Mouse (Mus musculus) MEL (cell line): Measurements from ENCODE around the gene Mpnd. TPM values are rescaled to one million over a fixed set of nuclear protein-coding genes. Genes with fewer than 3 reads are reported as not detected.
A peak's percentile ranks its signal among the peaks of the same experiment; 100 is the strongest.

Experiments
- DNase-seq: peaks from one replicate; pipeline ENCODE4 v3.0.0; 2011; ENCODE audit warnings: low read depth, low spot score
- H3K27ac ChIP-seq: 2 replicates; pipeline ENCODE4 v1.5.1; 2012; ENCODE audit warnings: low read depth, mild to moderate bottlenecking, control low read depth, low read length, moderate library complexity; ENCODE audit not compliant: control insufficient read depth
- H3K27me3 ChIP-seq, 2 experiments: fragments of 150-350 bp in 1 of 2; sonication (generic) in 1 of 2; 2 replicates each; pipeline ENCODE4 v1.6.1; 2012; ENCODE audit warnings: low read length in 2 of 2, mild to moderate bottlenecking in 2 of 2, improper control_type of control experiment in 1 of 2, moderate library complexity in 1 of 2; ENCODE audit not compliant: insufficient read depth in 2 of 2, control insufficient read depth in 1 of 2
- H3K36me3 ChIP-seq, 2 experiments: 2 replicates each; pipeline ENCODE4 v1.6.1; 2012 to 2014; ENCODE audit warnings: low read length in 2 of 2, improper control_type of control experiment in 1 of 2, inconsistent platforms in 1 of 2, mild to moderate bottlenecking in 1 of 2; ENCODE audit not compliant: insufficient read depth in 2 of 2, control insufficient read depth in 1 of 2
- H3K4me1 ChIP-seq, 2 experiments: fragments of 150-350 bp in 1 of 2; sonication (generic) in 1 of 2; 2 replicates each; pipeline ENCODE4 v1.6.1; 2012; ENCODE audit warnings: low read length in 2 of 2, improper control_type of control experiment in 1 of 2, mild to moderate bottlenecking in 1 of 2; ENCODE audit not compliant: insufficient read depth in 2 of 2, control insufficient read depth in 1 of 2
- H3K4me3 ChIP-seq, 2 experiments: fragments of 150-350 bp in 1 of 2; sonication (generic) in 1 of 2; 2 replicates each; pipeline ENCODE4 v1.5.1; 2012; ENCODE audit warnings: low read depth in 2 of 2, low read length in 2 of 2, mild to moderate bottlenecking in 2 of 2, moderate library complexity in 2 of 2, control low read depth in 1 of 2, improper control_type of control experiment in 1 of 2; ENCODE audit not compliant: control insufficient read depth in 1 of 2, insufficient read depth in 1 of 2
- H3K79me2 ChIP-seq: 2 replicates; pipeline ENCODE4 v1.6.1; 2012; ENCODE audit warnings: mild to moderate bottlenecking, low read length, moderate library complexity; ENCODE audit not compliant: control insufficient read depth, poor library complexity, insufficient read depth
- H3K9ac ChIP-seq: 2 replicates; pipeline ENCODE4 v1.6.1; 2012; ENCODE audit warnings: low read depth, mild to moderate bottlenecking, control low read depth, low read length, moderate library complexity; ENCODE audit not compliant: control insufficient read depth, poor library complexity, severe bottlenecking
- H3K9me3 ChIP-seq: fragments of 150-350 bp; sonication (generic); replicated peaks from 2 replicates; pipeline ENCODE4 v1.6.1; 2012; ENCODE audit warnings: mild to moderate bottlenecking, low read length, improper control_type of control experiment, moderate library complexity; ENCODE audit not compliant: insufficient read depth
- CHD1 ChIP-seq: IDR thresholded peaks from 2 replicates; pipeline ENCODE4 v1.6.1; 2012; ENCODE audit warnings: low read depth, mild to moderate bottlenecking, inconsistent platforms, low read length, improper control_type of control experiment
- CTCF ChIP-seq, 3 experiments: IDR thresholded peaks in 2 of 3; conservative IDR thresholded peaks in 1 of 3; 2 replicates each; pipeline ENCODE4 v1.5.1; 2011 to 2012; ENCODE audit warnings: low read length in 3 of 3, low read depth in 2 of 3, mild to moderate bottlenecking in 2 of 3, improper control_type of control experiment in 1 of 3, inconsistent platforms in 1 of 3, mixed read lengths in 1 of 3, moderate library complexity in 1 of 3; ENCODE audit not compliant: control insufficient read depth in 1 of 3, insufficient read depth in 1 of 3, poor library complexity in 1 of 3, severe bottlenecking in 1 of 3
- ELF1 ChIP-seq: IDR thresholded peaks from 2 replicates; pipeline ENCODE4 v1.6.1; 2014; ENCODE audit warnings: low read depth, mild to moderate bottlenecking, inconsistent platforms, low read length, improper control_type of control experiment, moderate library complexity
- EP300 ChIP-seq, 2 experiments: IDR thresholded peaks; 2 replicates each; pipeline ENCODE4 v1.6.1; 2011; ENCODE audit warnings: improper control_type of control experiment in 2 of 2, low read length in 2 of 2, low read depth in 1 of 2, mild to moderate bottlenecking in 1 of 2
- ETS1 ChIP-seq: IDR thresholded peaks from 2 replicates; pipeline ENCODE4 v1.6.1; 2012; ENCODE audit warnings: low read depth, mild to moderate bottlenecking, inconsistent platforms, low read length, improper control_type of control experiment, moderate library complexity
- GABPA ChIP-seq: IDR thresholded peaks from 2 replicates; pipeline ENCODE4 v1.6.1; 2012; ENCODE audit warnings: low read depth, mild to moderate bottlenecking, inconsistent platforms, low read length, improper control_type of control experiment, moderate library complexity
- GATA1 ChIP-seq: IDR thresholded peaks from 2 replicates; pipeline ENCODE4 v1.6.1; 2011; ENCODE audit warnings: low read depth, low read length, improper control_type of control experiment
- HCFC1 ChIP-seq: IDR thresholded peaks from 2 replicates; pipeline ENCODE4 v1.6.1; 2012; ENCODE audit warnings: low read depth, mild to moderate bottlenecking, inconsistent platforms, low read length, improper control_type of control experiment, moderate library complexity
- JUND ChIP-seq: IDR thresholded peaks from 2 replicates; pipeline ENCODE4 v1.6.1; 2011; ENCODE audit warnings: low read depth, mild to moderate bottlenecking, improper control_type of control experiment, low read length
- KAT2A ChIP-seq: conservative IDR thresholded peaks from 2 replicates; pipeline ENCODE4 v1.6.1; 2012; ENCODE audit warnings: low read depth, low read length, improper control_type of control experiment, inconsistent platforms
- MAZ ChIP-seq: IDR thresholded peaks from 2 replicates; pipeline ENCODE4 v1.6.1; 2012; ENCODE audit warnings: low read depth, mild to moderate bottlenecking, inconsistent platforms, low read length, improper control_type of control experiment
- MEF2A ChIP-seq: IDR thresholded peaks from 2 replicates; pipeline ENCODE4 v1.6.1; 2014; ENCODE audit warnings: low read depth, mild to moderate bottlenecking, inconsistent platforms, low read length, improper control_type of control experiment; ENCODE audit not compliant: poor library complexity, insufficient replicate concordance, severe bottlenecking; ENCODE audit errors: extremely low read depth
- MYB ChIP-seq: IDR thresholded peaks from 2 replicates; pipeline ENCODE4 v1.6.1; 2011; ENCODE audit warnings: mild to moderate bottlenecking, low read depth, low read length, improper control_type of control experiment
- NELFE ChIP-seq: IDR thresholded peaks from 2 replicates; pipeline ENCODE4 v1.6.1; 2011; ENCODE audit warnings: low read depth, low read length, improper control_type of control experiment
- POLR2A ChIP-seq, 2 experiments: IDR thresholded peaks; 2 replicates each; pipeline ENCODE4 v1.6.1; 2011 to 2012; ENCODE audit warnings: low read length in 2 of 2, mild to moderate bottlenecking in 2 of 2, control low read depth in 1 of 2, improper control_type of control experiment in 1 of 2, low read depth in 1 of 2, moderate library complexity in 1 of 2; ENCODE audit not compliant: control insufficient read depth in 1 of 2, insufficient read depth in 1 of 2, poor library complexity in 1 of 2
- POLR2AphosphoS2 ChIP-seq: IDR thresholded peaks from 2 replicates; pipeline ENCODE4 v1.6.1; 2011; ENCODE audit warnings: low read length, improper control_type of control experiment
- RAD21 ChIP-seq: IDR thresholded peaks from 2 replicates; pipeline ENCODE4 v1.6.1; 2011; ENCODE audit warnings: mild to moderate bottlenecking, low read depth, low read length, improper control_type of control experiment
- RCOR1 ChIP-seq: IDR thresholded peaks from 2 replicates; pipeline ENCODE4 v1.6.1; 2012; ENCODE audit warnings: low read depth, mild to moderate bottlenecking, inconsistent platforms, low read length, improper control_type of control experiment
- TCF12 ChIP-seq: IDR thresholded peaks from 2 replicates; pipeline ENCODE4 v1.6.1; 2014; ENCODE audit warnings: low read depth, mild to moderate bottlenecking, inconsistent platforms, low read length, improper control_type of control experiment, moderate library complexity
- USF2 ChIP-seq, 2 experiments: IDR thresholded peaks; 2 replicates each; pipeline ENCODE4 v1.6.1; 2011 to 2012; ENCODE audit warnings: improper control_type of control experiment in 2 of 2, low read length in 2 of 2, borderline replicate concordance in 1 of 2, inconsistent platforms in 1 of 2, low read depth in 1 of 2, mild to moderate bottlenecking in 1 of 2; ENCODE audit not compliant: insufficient read depth in 1 of 2
- ZC3H11A ChIP-seq: IDR thresholded peaks from 2 replicates; pipeline ENCODE4 v1.6.1; 2012; ENCODE audit warnings: low read depth, mild to moderate bottlenecking, inconsistent platforms, low read length, improper control_type of control experiment
- ZKSCAN1 ChIP-seq: IDR thresholded peaks from 2 replicates; pipeline ENCODE4 v1.6.1; 2012; ENCODE audit warnings: low read depth, mild to moderate bottlenecking, inconsistent platforms, low read length, improper control_type of control experiment, moderate library complexity
- ZNF384 ChIP-seq: IDR thresholded peaks from 2 replicates; pipeline ENCODE4 v1.6.1; 2012; ENCODE audit warnings: low read depth, mild to moderate bottlenecking, inconsistent platforms, low read length, improper control_type of control experiment
- polyA plus RNA-seq, 2 experiments: library from polyadenylated mRNA; stranded (reverse) in 1 of 2; unstranded in 1 of 2; fragments of >175 nt in 1 of 2; fragments of >200 nt in 1 of 2; gene quantifications; 2 replicates each; pipeline versions ENCODE4 v1.2.1 to v1.2.4; 2012; ENCODE audit warnings: low replicate concordance in 2 of 2, low read depth in 1 of 2; ENCODE audit not compliant: insufficient read length in 2 of 2, insufficient read depth in 1 of 2, missing spikeins in 1 of 2
- total RNA-seq: library from RNA; depleted of rRNA; stranded (reverse); fragments of 300-350 nt; gene quantifications from 2 replicates; pipeline ENCODE4 v1.2.3, GENCODE M21; 2012

The Mpnd gene
- total and polyA plus RNA-seq, 3 experiments, result 3.9 to 18.3 TPM; not detected in 1

- peaks cover 9% of the 10 kb centered on the region for H3K79me2 ChIP-seq
These were observed 41.0 kb upstream of the Mpnd start for GRCm38 (mm10) chr17:55964496-55964895.

GRCm38 (mm10) chr17:55964996-55965395 lies 40.5 kb upstream of the Mpnd start:
- TF ChIP-seq CTCF (IDR thresholded peaks at IDR 0.05 in 2 of 3, conservative IDR thresholded peaks at IDR 0.05 in 1 of 3; ENCODE audit: control insufficient read depth in 1 of 3, insufficient read depth in 1 of 3, low read depth in 2 of 3, low read length in 3 of 3, poor library complexity in 1 of 3, severe bottlenecking in 1 of 3) (peak in 1 of 3 experiments; percentile 16; a peak in 1 of 6 replicates), CHD1 (no peak)
- H3K27me3 ChIP-seq, result no peaks in the 10 kb centered on the region
- H3K9ac ChIP-seq, result no peak overlapping the region
- no peaks in the 10 kb centered on the region for H3K9me3 ChIP-seq
- peaks cover 4% of the 10 kb centered on the region for H3K79me2 ChIP-seq
- H3K4me3 ChIP-seq, result no peak overlapping the region
- no peak overlapping the region for H3K27ac ChIP-seq
- H3K4me1 ChIP-seq, result peaks cover 0 to 4% of the 10 kb centered on the region in 2 experiments; a peak in 1 of 4 replicates
- DNase-seq, result no peak
- peaks cover 0 to under 1% of the 10 kb centered on the region in 2 experiments; a peak in 1 of 4 replicates for H3K36me3 ChIP-seq

More at GRCm38 (mm10) chr17:55964496-55964895, 41.0 kb upstream of the Mpnd start:
- peaks cover 2 to 9% of the 10 kb centered on the region in 2 experiments; a peak in 1 of 4 replicates for H3K4me1 ChIP-seq
- TF ChIP-seq CHD1, result no peak
- no peak for TF ChIP-seq NELFE
- no peak for TF ChIP-seq GABPA
- TF ChIP-seq POLR2A (IDR thresholded peaks at IDR 0.05; ENCODE audit: control insufficient read depth in 1 of 2, insufficient read depth in 1 of 2, low read depth in 1 of 2, low read length in 2 of 2, poor library complexity in 1 of 2), result no peak
- TF ChIP-seq MAZ, result no peak
- no peak for TF ChIP-seq ZC3H11A
- no peak for TF ChIP-seq ETS1
- no peak for TF ChIP-seq USF2 (IDR thresholded peaks at IDR 0.05; ENCODE audit: borderline replicate concordance in 1 of 2, insufficient read depth in 1 of 2, low read depth in 1 of 2, low read length in 2 of 2)
- TF ChIP-seq ZKSCAN1, result no peak
- no peak for TF ChIP-seq MEF2A
- TF ChIP-seq JUND, result no peak
- no peak for TF ChIP-seq ELF1
- TF ChIP-seq CTCF (IDR thresholded peaks at IDR 0.05 in 2 of 3, conservative IDR thresholded peaks at IDR 0.05 in 1 of 3; ENCODE audit: control insufficient read depth in 1 of 3, insufficient read depth in 1 of 3, low read depth in 2 of 3, low read length in 3 of 3, poor library complexity in 1 of 3, severe bottlenecking in 1 of 3), result no peak
- no peaks in the 10 kb centered on the region for H3K27me3 ChIP-seq
- H3K27ac ChIP-seq, result no peak overlapping the region
- H3K4me3 ChIP-seq, result no peak overlapping the region
- no peak for DNase-seq
- no peaks in the 10 kb centered on the region for H3K9me3 ChIP-seq
- H3K9ac ChIP-seq, result no peak overlapping the region
- peaks cover 0 to 5% of the 10 kb centered on the region in 2 experiments; a peak in 2 of 4 replicates for H3K36me3 ChIP-seq

- H3K79me2 ChIP-seq, result no peaks in the 10 kb centered on the region
- H3K9ac ChIP-seq, result no peak overlapping the region
- no peaks in the 10 kb centered on the region for H3K4me1 ChIP-seq
- no peaks in the 10 kb centered on the region for H3K9me3 ChIP-seq
- no peaks in the 10 kb centered on the region for H3K27me3 ChIP-seq
- TF ChIP-seq ELF1 (no peak), RAD21 (no peak), GABPA (no peak), EP300 (IDR thresholded peaks at IDR 0.05; ENCODE audit: low read depth in 1 of 2, low read length in 2 of 2) (no peak), MEF2A (no peak), ZNF384 (no peak), GATA1 (no peak), HCFC1 (no peak), CHD1 (no peak), MYB (no peak), KAT2A (no peak), POLR2AphosphoS2 (no peak), RCOR1 (no peak), TCF12 (no peak), POLR2A (IDR thresholded peaks at IDR 0.05; ENCODE audit: control insufficient read depth in 1 of 2, insufficient read depth in 1 of 2, low read depth in 1 of 2, low read length in 2 of 2, poor library complexity in 1 of 2) (no peak)
- H3K36me3 ChIP-seq, result no peaks in the 10 kb centered on the region; a peak in 1 of 4 replicates
- no peak for DNase-seq
- H3K27ac ChIP-seq, result no peak overlapping the region
- no peak overlapping the region for H3K4me3 ChIP-seq
These were observed 38.3 kb upstream of the Mpnd start for GRCm38 (mm10) chr17:55967186-55967585.
